Mouse (Mus musculus): ENCODE data around the gene Otoa. TPM values are rescaled to one million over a fixed set of nuclear protein-coding genes. Genes with fewer than 3 reads are reported as not detected.

The Otoa gene
- polyA plus RNA-seq, 1 experiment from 2014 or later: 0.29 TPM

- H3K9me3 ChIP-seq (ENCODE audit: control insufficient read depth, low read length): no peaks in the 10 kb centered on the region
- H3K36me3 ChIP-seq (ENCODE audit: control insufficient read depth, insufficient read depth, low read length): no peaks in the 10 kb centered on the region
- no peaks in the 10 kb centered on the region for H3K27me3 ChIP-seq (ENCODE audit: control insufficient read depth, insufficient read depth, low read length)
- H3K9ac ChIP-seq (ENCODE audit: low read depth, low read length): no peak overlapping the region
- H3K4me3 ChIP-seq (ENCODE audit: low read depth, low read length): no peak overlapping the region
- DNase-seq (ENCODE audit: low spot score) (no peak), ATAC-seq (ENCODE audit: low FRiP score) (no peak)
- no peak overlapping the region for H3K4me2 ChIP-seq (replicated peaks; ENCODE audit: low read depth, low read length)
- 93% methylated on average over 1 of the region's 1 CpGs for WGBS
- H3K27ac ChIP-seq (ENCODE audit: low read depth, low read length): no peak overlapping the region
- H3K4me1 ChIP-seq (replicated peaks; ENCODE audit: control insufficient read depth, insufficient read depth, low read length): no peaks in the 10 kb centered on the region
Observed at GRCm38 (mm10) chr7:121044251-121044650, 37.2 kb upstream of the Otoa start.

GRCm38 (mm10) chr7:121045671-121046453, 35.6 kb upstream of the Otoa start:
- Histone ChIP-seq H3K27ac (ENCODE audit: low read depth, low read length) (no peak overlapping the region), H3K27me3 (ENCODE audit: control insufficient read depth, insufficient read depth, low read length) (no peaks in the 10 kb centered on the region), H3K4me1 (replicated peaks; ENCODE audit: control insufficient read depth, insufficient read depth, low read length) (no peaks in the 10 kb centered on the region), H3K4me3 (ENCODE audit: low read depth, low read length) (no peak overlapping the region), H3K36me3 (ENCODE audit: control insufficient read depth, insufficient read depth, low read length) (no peaks in the 10 kb centered on the region), H3K9ac (ENCODE audit: low read depth, low read length) (no peak overlapping the region), H3K4me2 (replicated peaks; ENCODE audit: low read depth, low read length) (no peak overlapping the region), H3K9me3 (ENCODE audit: control insufficient read depth, low read length) (no peaks in the 10 kb centered on the region)
- 94% methylated on average over 6 of the region's 6 CpGs for WGBS
- ATAC-seq (ENCODE audit: low FRiP score) (no peak), DNase-seq (ENCODE audit: low spot score) (no peak)

- 93% methylated on average over 2 of the region's 2 CpGs for WGBS
- Histone ChIP-seq H3K36me3 (ENCODE audit: control insufficient read depth, insufficient read depth, low read length) (0 out of 2 replicates have a peak, but pooled peaks cover under 1% of the 10 kb centered on the region), H3K4me1 (replicated peaks; ENCODE audit: control insufficient read depth, insufficient read depth, low read length) (no peaks in the 10 kb centered on the region), H3K9me3 (ENCODE audit: control insufficient read depth, low read length) (no peaks in the 10 kb centered on the region), H3K4me3 (ENCODE audit: low read depth, low read length) (no peak overlapping the region), H3K9ac (ENCODE audit: low read depth, low read length) (no peak overlapping the region), H3K4me2 (replicated peaks; ENCODE audit: low read depth, low read length) (no peak overlapping the region), H3K27me3 (ENCODE audit: control insufficient read depth, insufficient read depth, low read length) (no peaks in the 10 kb centered on the region), H3K27ac (ENCODE audit: low read depth, low read length) (no peak overlapping the region)
- ATAC-seq (ENCODE audit: low FRiP score) (no peak), DNase-seq (ENCODE audit: low spot score) (no peak)
Observed at GRCm38 (mm10) chr7:121047624-121048023, 33.8 kb upstream of the Otoa start.

- Histone ChIP-seq H3K4me1 (replicated peaks; ENCODE audit: control insufficient read depth, insufficient read depth, low read length) (no peaks in the 10 kb centered on the region), H3K4me3 (ENCODE audit: low read depth, low read length) (no peak overlapping the region), H3K9ac (ENCODE audit: low read depth, low read length) (no peak overlapping the region), H3K9me3 (ENCODE audit: control insufficient read depth, low read length) (no peaks in the 10 kb centered on the region), H3K27ac (ENCODE audit: low read depth, low read length) (no peak overlapping the region), H3K36me3 (ENCODE audit: control insufficient read depth, insufficient read depth, low read length) (0 out of 2 replicates have a peak, but pooled peaks cover 2% of the 10 kb centered on the region), H3K27me3 (ENCODE audit: control insufficient read depth, insufficient read depth, low read length) (no peaks in the 10 kb centered on the region), H3K4me2 (replicated peaks; ENCODE audit: low read depth, low read length) (no peak overlapping the region)
- WGBS: 90% methylated on average over 4 of the region's 4 CpGs
- DNase-seq (ENCODE audit: low spot score) (no peak), ATAC-seq (ENCODE audit: low FRiP score) (no peak)
Observed at GRCm38 (mm10) chr7:121053071-121053470, 28.4 kb upstream of the Otoa start.

- no peak overlapping the region for H3K4me2 ChIP-seq (replicated peaks; ENCODE audit: low read depth, low read length)
- no peaks in the 10 kb centered on the region for H3K9me3 ChIP-seq (ENCODE audit: control insufficient read depth, low read length)
- no peak overlapping the region for H3K9ac ChIP-seq (ENCODE audit: low read depth, low read length)
- no peaks in the 10 kb centered on the region for H3K36me3 ChIP-seq (ENCODE audit: control insufficient read depth, insufficient read depth, low read length)
- no peak overlapping the region for H3K27ac ChIP-seq (ENCODE audit: low read depth, low read length)
- no peaks in the 10 kb centered on the region for H3K27me3 ChIP-seq (ENCODE audit: control insufficient read depth, insufficient read depth, low read length)
- ATAC-seq (ENCODE audit: low FRiP score) (no peak), DNase-seq (ENCODE audit: low spot score) (no peak)
- no peaks in the 10 kb centered on the region for H3K4me1 ChIP-seq (replicated peaks; ENCODE audit: control insufficient read depth, insufficient read depth, low read length)
- no peak overlapping the region for H3K4me3 ChIP-seq (ENCODE audit: low read depth, low read length)
- 62% methylated on average over 6 of the region's 6 CpGs for WGBS
Observed at GRCm38 (mm10) chr7:121059477-121060218, 21.8 kb upstream of the Otoa start.

GRCm38 (mm10) chr7:121064309-121064708, 17.1 kb upstream of the Otoa start:
- DNase-seq (ENCODE audit: low spot score): no peak
- H3K36me3 ChIP-seq (ENCODE audit: control insufficient read depth, insufficient read depth, low read length): no peaks in the 10 kb centered on the region
- no peak for ATAC-seq (ENCODE audit: low FRiP score)

GRCm38 (mm10) chr7:121071276-121071675, 10.2 kb upstream of the Otoa start:
- no peak overlapping the region for H3K4me2 ChIP-seq (replicated peaks; ENCODE audit: low read depth, low read length)
- H3K36me3 ChIP-seq (ENCODE audit: control insufficient read depth, insufficient read depth, low read length): no peaks in the 10 kb centered on the region; the same call in 1 of the 2 replicates
- WGBS: 82% methylated on average over 4 of the region's 4 CpGs
- no peak overlapping the region for H3K4me3 ChIP-seq (ENCODE audit: low read depth, low read length)
- no peak for ATAC-seq (ENCODE audit: low FRiP score)
- H3K27me3 ChIP-seq (ENCODE audit: control insufficient read depth, insufficient read depth, low read length): no peaks in the 10 kb centered on the region
- H3K4me1 ChIP-seq (replicated peaks; ENCODE audit: control insufficient read depth, insufficient read depth, low read length): no peaks in the 10 kb centered on the region
- H3K9me3 ChIP-seq (ENCODE audit: control insufficient read depth, low read length): no peaks in the 10 kb centered on the region
- H3K27ac ChIP-seq (ENCODE audit: low read depth, low read length): no peak overlapping the region
- no peak for DNase-seq (ENCODE audit: low spot score)
- H3K9ac ChIP-seq (ENCODE audit: low read depth, low read length): no peak overlapping the region

More at GRCm38 (mm10) chr7:121064309-121064708, 17.1 kb upstream of the Otoa start:
- H3K4me1 ChIP-seq (replicated peaks; ENCODE audit: control insufficient read depth, insufficient read depth, low read length): no peaks in the 10 kb centered on the region
- no peaks in the 10 kb centered on the region for H3K27me3 ChIP-seq (ENCODE audit: control insufficient read depth, insufficient read depth, low read length)
- no peak overlapping the region for H3K27ac ChIP-seq (ENCODE audit: low read depth, low read length)
- WGBS: 72% methylated on average over 4 of the region's 4 CpGs
- no peak overlapping the region for H3K9ac ChIP-seq (ENCODE audit: low read depth, low read length)
- no peak overlapping the region for H3K4me2 ChIP-seq (replicated peaks; ENCODE audit: low read depth, low read length)
- no peak overlapping the region for H3K4me3 ChIP-seq (ENCODE audit: low read depth, low read length)
- no peaks in the 10 kb centered on the region for H3K9me3 ChIP-seq (ENCODE audit: control insufficient read depth, low read length)

- no peak for ATAC-seq (ENCODE audit: low FRiP score)
- 90% methylated on average over 5 of the region's 5 CpGs for WGBS
- Histone ChIP-seq H3K27ac (ENCODE audit: low read depth, low read length) (no peak overlapping the region), H3K9me3 (ENCODE audit: control insufficient read depth, low read length) (no peaks in the 10 kb centered on the region), H3K4me1 (replicated peaks; ENCODE audit: control insufficient read depth, insufficient read depth, low read length) (no peaks in the 10 kb centered on the region), H3K27me3 (ENCODE audit: control insufficient read depth, insufficient read depth, low read length) (no peaks in the 10 kb centered on the region), H3K9ac (ENCODE audit: low read depth, low read length) (no peak overlapping the region), H3K4me2 (replicated peaks; ENCODE audit: low read depth, low read length) (no peak overlapping the region), H3K4me3 (ENCODE audit: low read depth, low read length) (no peak overlapping the region), H3K36me3 (ENCODE audit: control insufficient read depth, insufficient read depth, low read length) (no peaks in the 10 kb centered on the region; the same call in 1 of the 2 replicates)
- DNase-seq (ENCODE audit: low spot score): no peak
Observed at GRCm38 (mm10) chr7:121072506-121072905, 8.9 kb upstream of the Otoa start.

Data from hindbrain, embryonic 11.5 days (tissue).